Comparison of ENCODE assay signal across 12 mouse cellular contexts in the genomic region with DNA sequence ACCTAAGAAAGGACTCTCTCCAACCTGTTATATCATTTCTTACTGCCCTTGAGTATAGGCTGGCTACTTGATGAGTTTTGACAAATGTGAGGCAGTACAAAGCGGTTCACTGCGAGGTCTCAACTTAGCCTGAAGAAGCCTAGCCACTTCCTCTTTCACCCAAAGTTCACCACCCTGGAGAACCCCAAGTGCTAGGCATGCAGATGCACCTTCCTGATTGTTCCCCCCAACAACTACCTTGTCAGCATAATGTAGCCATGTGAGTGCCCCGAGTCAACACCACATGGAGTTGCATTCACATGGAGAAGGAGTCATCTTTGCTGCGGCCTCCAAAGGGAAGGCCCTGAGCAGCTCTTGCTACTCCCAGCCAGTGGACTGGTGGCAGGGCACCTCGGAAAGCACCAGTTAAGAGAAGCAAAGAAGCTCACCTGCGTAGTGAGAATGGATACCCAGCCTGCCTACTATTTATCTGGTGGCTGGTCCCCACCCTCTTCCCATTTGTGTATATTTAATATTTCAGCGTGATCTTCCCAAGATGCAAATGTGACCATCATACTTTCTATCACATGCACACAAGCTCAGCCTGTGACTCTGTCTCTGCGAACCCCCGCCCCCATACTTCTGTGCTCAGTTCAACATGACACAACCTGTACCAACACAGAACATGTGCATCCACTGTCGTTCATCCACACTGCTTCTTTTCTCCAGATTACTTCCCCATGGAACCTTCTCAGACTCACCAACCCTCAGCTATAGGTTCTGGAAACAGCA.
DNase-seq lines count a peak whose midpoint lies in the region; ATAC-seq lines count a peak whose summit lies in the region.
"Had no signal": no experiment of that assay in that cellular context is flagged by ENCODE, and none has a peak within 500 bp of the region (broad histone marks: within the 10 kb centered on the region; RNA-seq: fewer than 3 reads in every experiment).

No protein-coding gene starts in this region.

- intact Hi-C loops in left cerebral cortex, postnatal 4 days (cut with DNase I), result no loop called here

- peak; percentile 70 to 74 for DNase-seq in B cell, adult 2 months
- peak; percentile 49 for DNase-seq in induced T-regulatory cell, adult 2 months (ENCODE audit: low read depth)
- DNase-seq in spleen, postnatal 4 days (ENCODE audit: low spot score in 2 of 2), result peak; percentile 21 to 64
- DNase-seq in adrenal gland, postnatal 10 days, result no peak
- no peak for DNase-seq in left cerebral cortex, postnatal 4 days
- DNase-seq in frontal cortex, adult 2 months (ENCODE audit: extremely low spot score in 1 of 2, low spot score in 1 of 2), result no peak
- DNase-seq: adrenal gland, adult 2 months; cerebellum, postnatal 14 days; kidney, adult 8-10 months; liver, embryonic 13.5 days had no signal

- ATAC-seq in CD4-positive, CD25-positive, alpha-beta regulatory T cell, adult 4 months, result peak; percentile 79
- ATAC-seq: Patski had no signal

Comparison
In these comparisons a context has a peak if more than half of its experiments do, and no peak if none do; other contexts are left out.
1. DNase-seq: peak in B cell, adult 2 months (2 of 2), induced T-regulatory cell, adult 2 months (single experiment) and spleen, postnatal 4 days (2 of 2); none in adrenal gland, postnatal 10 days (single experiment), left cerebral cortex, postnatal 4 days (single experiment) and frontal cortex, adult 2 months (0 of 2).